Mouse (Mus musculus) lung, adult 2 months (tissue): Measurements from ENCODE around the gene P4ha2.

Experiments
- CTCF ChIP-seq: fragments of 200-500 bp; IDR thresholded peaks from 2 replicates; pipeline ENCODE4 v1.5.1; 2011; ENCODE audit warnings: mild to moderate bottlenecking, low read length, control low read depth; ENCODE audit not compliant: insufficient read depth
- POLR2A ChIP-seq: fragments of 200-500 bp; IDR thresholded peaks from 2 replicates; pipeline ENCODE4 v1.6.1; 2011; ENCODE audit warnings: low read depth, mild to moderate bottlenecking, control low read depth, low read length, borderline replicate concordance; ENCODE audit errors: extremely low read depth

DNA sequence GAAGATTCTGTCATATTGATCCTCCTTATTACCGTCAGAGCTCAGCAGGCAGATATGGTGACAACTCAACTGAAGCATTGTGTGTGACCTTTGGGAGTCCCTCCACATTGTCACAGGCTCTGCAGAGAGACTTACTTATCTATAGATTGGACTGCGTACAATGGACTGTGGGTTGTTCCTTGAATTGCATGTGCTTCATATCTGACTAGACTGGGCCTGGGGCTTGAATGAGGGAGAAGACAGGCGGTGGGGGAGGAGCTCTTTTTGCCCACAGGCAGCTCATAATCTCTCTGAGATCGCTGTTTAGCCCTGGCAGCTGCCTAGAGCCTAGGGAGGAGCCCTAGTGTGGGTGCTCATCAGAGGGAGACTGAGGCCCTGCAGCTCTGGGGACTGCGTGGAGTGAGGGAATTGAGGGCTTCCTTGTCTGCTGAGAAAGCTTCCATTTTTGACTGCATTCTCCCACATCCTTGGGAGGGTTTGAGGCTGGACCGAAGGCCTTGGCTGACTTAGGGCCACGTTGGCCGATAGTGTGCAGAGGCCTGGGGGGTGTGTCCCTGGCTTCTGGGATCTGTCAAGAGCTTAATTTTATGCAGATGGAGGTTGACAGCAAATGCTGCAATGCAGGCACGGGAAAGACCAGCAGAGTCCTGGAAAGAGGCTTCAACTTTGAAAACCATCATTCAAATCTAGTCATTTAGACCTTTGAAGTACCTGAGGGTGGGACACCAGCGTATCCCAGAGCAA is 3.0 kb downstream of the P4ha2 start:
- TF ChIP-seq CTCF (no peak), POLR2A (no peak)
